Mouse (Mus musculus): ENCODE data around the gene Map2k5. TPM values are rescaled to one million over a fixed set of nuclear protein-coding genes. Genes with fewer than 3 reads are reported as not detected.

Map2k5 gene
- polyA plus RNA-seq, 1 experiment from 2014 or later: 31.6 TPM

GRCm38 (mm10) chr9:63124512-63124911 lies 253.2 kb downstream of the Map2k5 start:
- Histone ChIP-seq H3K27me3 (ENCODE audit: control insufficient read depth, insufficient read depth, low read length) (no peaks in the 10 kb centered on the region), H3K36me3 (ENCODE audit: control insufficient read depth, insufficient read depth, low read length) (no peaks in the 10 kb centered on the region), H3K4me3 (ENCODE audit: low read depth, low read length) (no peak overlapping the region), H3K4me1 (ENCODE audit: control insufficient read depth, insufficient read depth, low read length) (peaks cover 3% of the 10 kb centered on the region; the same call in 1 of the 2 replicates), H3K9ac (replicated peaks; ENCODE audit: low read depth, low read length) (no peak overlapping the region), H3K27ac (ENCODE audit: low read length) (no peak overlapping the region), H3K4me2 (replicated peaks; ENCODE audit: low read depth, low read length) (peak overlapping the region; percentile 54; the same call in 1 of the 2 replicates), H3K9me3 (ENCODE audit: control insufficient read depth, low read depth, low read length) (no peaks in the 10 kb centered on the region)
- ATAC-seq (ENCODE audit: insufficient number of reproducible peaks, insufficient read depth, low FRiP score, low read depth): no peak
- 44% methylated on average over 9 of the region's 9 CpGs for WGBS

- peak overlapping the region; percentile 31 for H3K9ac ChIP-seq (replicated peaks; ENCODE audit: low read depth, low read length)
- peaks cover 3% of the 10 kb centered on the region; the same call in 1 of the 2 replicates for H3K4me1 ChIP-seq (ENCODE audit: control insufficient read depth, insufficient read depth, low read length)
- ATAC-seq (ENCODE audit: insufficient number of reproducible peaks, insufficient read depth, low FRiP score, low read depth): peak; percentile 95
- peak overlapping the region; percentile 52; the same call in 1 of the 2 replicates for H3K27ac ChIP-seq (ENCODE audit: low read length)
- no peaks in the 10 kb centered on the region for H3K9me3 ChIP-seq (ENCODE audit: control insufficient read depth, low read depth, low read length)
- no peaks in the 10 kb centered on the region for H3K27me3 ChIP-seq (ENCODE audit: control insufficient read depth, insufficient read depth, low read length)
- 5% methylated on average over 30 of the region's 30 CpGs for WGBS
- peak overlapping the region; percentile 54 for H3K4me2 ChIP-seq (replicated peaks; ENCODE audit: low read depth, low read length)
- H3K4me3 ChIP-seq (ENCODE audit: low read depth, low read length): peak overlapping the region; percentile 33
- H3K36me3 ChIP-seq (ENCODE audit: control insufficient read depth, insufficient read depth, low read length): no peaks in the 10 kb centered on the region
These were observed 254.0 kb downstream of the Map2k5 start for GRCm38 (mm10) chr9:63123451-63124438.

GRCm38 (mm10) chr9:63122161-63122833 lies 255.4 kb downstream of the Map2k5 start:
- Histone ChIP-seq H3K9ac (replicated peaks; ENCODE audit: low read depth, low read length) (no peak overlapping the region), H3K27me3 (ENCODE audit: control insufficient read depth, insufficient read depth, low read length) (no peaks in the 10 kb centered on the region), H3K4me1 (ENCODE audit: control insufficient read depth, insufficient read depth, low read length) (peaks cover 3% of the 10 kb centered on the region; the same call in 1 of the 2 replicates), H3K9me3 (ENCODE audit: control insufficient read depth, low read depth, low read length) (no peaks in the 10 kb centered on the region), H3K4me2 (replicated peaks; ENCODE audit: low read depth, low read length) (no peak overlapping the region), H3K36me3 (ENCODE audit: control insufficient read depth, insufficient read depth, low read length) (no peaks in the 10 kb centered on the region), H3K4me3 (ENCODE audit: low read depth, low read length) (no peak overlapping the region), H3K27ac (ENCODE audit: low read length) (no peak overlapping the region)
- 47% methylated on average over 8 of the region's 8 CpGs for WGBS
- no peak for ATAC-seq (ENCODE audit: insufficient number of reproducible peaks, insufficient read depth, low FRiP score, low read depth)

- ATAC-seq (ENCODE audit: insufficient number of reproducible peaks, insufficient read depth, low FRiP score, low read depth): no peak
- H3K36me3 ChIP-seq (ENCODE audit: control insufficient read depth, insufficient read depth, low read length): no peaks in the 10 kb centered on the region
- no peak overlapping the region for H3K4me3 ChIP-seq (ENCODE audit: low read depth, low read length)
- H3K9me3 ChIP-seq (ENCODE audit: control insufficient read depth, low read depth, low read length): no peaks in the 10 kb centered on the region
- no peak overlapping the region for H3K4me2 ChIP-seq (replicated peaks; ENCODE audit: low read depth, low read length)
- H3K9ac ChIP-seq (replicated peaks; ENCODE audit: low read depth, low read length): no peak overlapping the region
- H3K4me1 ChIP-seq (ENCODE audit: control insufficient read depth, insufficient read depth, low read length): no peaks in the 10 kb centered on the region
- H3K27me3 ChIP-seq (ENCODE audit: control insufficient read depth, insufficient read depth, low read length): no peaks in the 10 kb centered on the region
- no peak overlapping the region for H3K27ac ChIP-seq (ENCODE audit: low read length)
- WGBS: 61% methylated on average over 5 of the region's 5 CpGs
These were observed 259.3 kb downstream of the Map2k5 start for GRCm38 (mm10) chr9:63118385-63118784.

Other genes with a start within 250 kb of the Map2k5 start
- not detected in 2 replicates for gene Skor1, start 228.9 kb downstream of the Map2k5 start, polyA plus RNA-seq (2014; fragmentation: Nextera tagmentation; extraction: Ambion mirVana)
- gene 2300009A05Rik, start 21.3 kb upstream of the Map2k5 start, polyA plus RNA-seq (2014; fragmentation: Nextera tagmentation; extraction: Ambion mirVana): 49.5 and 50.6 TPM in 2 replicates
- gene Iqch, start 224.6 kb upstream of the Map2k5 start, polyA plus RNA-seq (2014; fragmentation: Nextera tagmentation; extraction: Ambion mirVana): 0.22 TPM in 1 of 2 replicates, not detected in the other
- gene Aagab, start 224.8 kb upstream of the Map2k5 start, polyA plus RNA-seq (2014; fragmentation: Nextera tagmentation; extraction: Ambion mirVana): 30.5 and 31.1 TPM in 2 replicates